Mouse (Mus musculus): ENCODE measurements around the gene Tuft1. TPM values are rescaled to one million over a fixed set of nuclear protein-coding genes. Genes with fewer than 3 reads are reported as not detected.

Gene Tuft1
- polyA plus RNA-seq, 1 experiment from 2014 or later: 8.8 TPM

DNA sequence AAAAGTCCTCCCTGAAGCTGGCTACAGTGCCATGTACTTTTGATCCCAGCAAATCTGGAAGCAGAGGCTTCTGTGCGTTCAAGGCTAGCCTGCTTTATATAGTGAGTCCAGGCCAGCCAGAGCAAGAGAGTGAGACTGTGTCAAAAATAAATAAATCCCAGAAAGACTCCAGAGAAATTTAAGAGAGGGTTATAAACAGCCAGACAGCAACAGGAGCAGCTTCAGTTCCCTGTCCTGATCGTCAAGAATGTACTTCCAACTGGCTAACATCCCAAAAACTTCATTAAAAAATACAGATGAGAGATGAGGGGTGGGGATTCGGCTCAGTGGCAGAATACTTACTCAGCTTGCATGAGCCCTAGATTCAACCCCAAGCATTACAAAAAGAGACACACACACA, 93.5 kb downstream of the Tuft1 start:
- 22% methylated on average over 3 of the region's 3 CpGs for WGBS
- Histone ChIP-seq H3K36me3 (ENCODE audit: insufficient read depth) (peaks cover 2% of the 10 kb centered on the region; the same call in 1 of the 2 replicates), H3K9ac (no peak overlapping the region), H3K9me3 (ENCODE audit: low read depth, low read length) (no peaks in the 10 kb centered on the region), H3K27ac (ENCODE audit: low read depth) (peak overlapping the region; percentile 86), H3K27me3 (ENCODE audit: insufficient read depth, low read length) (no peaks in the 10 kb centered on the region), H3K4me3 (ENCODE audit: low read depth, low read length) (no peak overlapping the region), H3K4me2 (no peak overlapping the region), H3K4me1 (ENCODE audit: insufficient read depth) (peaks cover 5% of the 10 kb centered on the region; the same call in 1 of the 2 replicates)
- DNase-seq (peak; percentile 63), ATAC-seq (ENCODE audit: insufficient read depth) (peak; percentile 72)
- no peak for TF ChIP-seq CTCF (IDR thresholded peaks at IDR 0.05; ENCODE audit: low read depth)

DNA sequence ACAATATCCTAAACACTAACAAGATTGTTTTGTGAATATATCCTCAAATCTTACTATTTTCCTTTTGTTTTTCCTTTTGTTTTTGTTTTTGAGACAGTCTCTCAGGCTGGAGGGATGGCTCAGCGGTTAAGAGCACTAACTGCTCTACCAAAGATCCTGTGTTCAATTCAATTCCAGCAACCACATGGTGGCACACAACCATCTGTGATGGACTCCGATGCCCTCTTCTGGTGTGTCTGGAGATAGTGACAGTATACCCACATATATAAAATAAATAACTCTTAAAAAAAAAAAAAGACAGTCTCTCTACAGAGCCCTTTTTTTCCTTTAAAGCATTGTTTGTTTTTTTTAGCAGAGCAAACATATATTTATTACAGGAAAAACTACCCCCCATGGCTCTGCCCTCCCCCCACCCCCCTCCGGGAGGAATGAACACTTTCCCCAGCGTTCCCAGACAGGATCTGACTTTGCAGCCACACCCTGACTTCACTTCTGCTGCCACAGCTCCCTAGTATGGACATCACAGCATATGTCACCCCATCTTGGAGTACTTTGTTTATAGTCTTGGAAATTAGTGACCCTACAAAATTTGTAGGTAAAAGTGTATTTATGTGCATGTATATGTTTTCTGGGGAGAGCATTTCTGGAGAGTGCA, 94.2 kb downstream of the Tuft1 start:
- DNase-seq (no peak), ATAC-seq (ENCODE audit: insufficient read depth) (no peak)
- 0 out of 2 replicates have a peak, but pooled peaks have one; percentile 21 for TF ChIP-seq CTCF (IDR thresholded peaks at IDR 0.05; ENCODE audit: low read depth)
- Histone ChIP-seq H3K4me3 (ENCODE audit: low read depth, low read length) (no peak overlapping the region), H3K36me3 (ENCODE audit: insufficient read depth) (peaks cover 8% of the 10 kb centered on the region), H3K9me3 (ENCODE audit: low read depth, low read length) (no peaks in the 10 kb centered on the region), H3K4me1 (ENCODE audit: insufficient read depth) (peaks cover 5% of the 10 kb centered on the region; the same call in 1 of the 2 replicates), H3K9ac (no peak overlapping the region), H3K4me2 (no peak overlapping the region), H3K27me3 (ENCODE audit: insufficient read depth, low read length) (no peaks in the 10 kb centered on the region), H3K27ac (ENCODE audit: low read depth) (peak overlapping the region; percentile 86)
- WGBS: 65% methylated on average over 4 of the region's 4 CpGs

DNA sequence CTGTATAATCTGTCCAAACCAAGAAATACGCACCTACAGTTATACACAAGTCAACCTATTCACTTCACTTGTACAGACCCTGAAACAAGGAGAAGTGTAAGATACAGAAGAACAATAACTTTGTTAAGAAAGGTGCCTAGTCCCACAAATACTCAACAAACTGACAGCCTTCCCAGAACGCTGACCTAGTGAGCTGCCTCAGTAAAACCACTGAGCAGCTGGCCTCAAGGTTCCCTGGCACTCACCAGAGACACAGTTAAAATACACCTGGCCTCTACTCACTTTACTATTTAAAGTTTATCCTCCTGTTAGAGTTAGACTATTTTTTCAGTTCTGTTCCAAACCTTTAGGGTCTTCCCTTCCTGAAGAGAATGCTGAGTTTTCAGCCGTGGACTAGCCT, 95.5 kb downstream of the Tuft1 start:
- no peak overlapping the region for H3K27ac ChIP-seq (ENCODE audit: low read depth)
- ATAC-seq (ENCODE audit: insufficient read depth) (no peak), DNase-seq (no peak)
- H3K4me3 ChIP-seq (ENCODE audit: low read depth, low read length): no peak overlapping the region
- no peak for TF ChIP-seq CTCF (IDR thresholded peaks at IDR 0.05; ENCODE audit: low read depth)
- peaks cover 18% of the 10 kb centered on the region for H3K36me3 ChIP-seq (ENCODE audit: insufficient read depth)
- H3K9ac ChIP-seq: no peak overlapping the region
- no peaks in the 10 kb centered on the region for H3K9me3 ChIP-seq (ENCODE audit: low read depth, low read length)
- peaks cover 5% of the 10 kb centered on the region; the same call in 1 of the 2 replicates for H3K4me1 ChIP-seq (ENCODE audit: insufficient read depth)
- no peak overlapping the region for H3K4me2 ChIP-seq
- no peaks in the 10 kb centered on the region for H3K27me3 ChIP-seq (ENCODE audit: insufficient read depth, low read length)
- 67% methylated on average over 3 of the region's 3 CpGs for WGBS

Other genes starting within 250 kb of the Tuft1 start
- 8.8 and 10.0 TPM in 2 replicates for gene Tdrkh, start 245.6 kb downstream of the Tuft1 start, polyA plus RNA-seq (2014; fragmentation: Nextera tagmentation; extraction: Ambion mirVana)
- gene Mrpl9, start 215.6 kb downstream of the Tuft1 start, polyA plus RNA-seq (2014; fragmentation: Nextera tagmentation; extraction: Ambion mirVana): 64.6 and 66.0 TPM in 2 replicates
- gene Oaz3, start 215.0 kb downstream of the Tuft1 start, polyA plus RNA-seq (2014; fragmentation: Nextera tagmentation; extraction: Ambion mirVana): 0.29 TPM in 1 of 2 replicates, not detected in the other
- gene Celf3, start 180.6 kb downstream of the Tuft1 start, polyA plus RNA-seq (2014; fragmentation: Nextera tagmentation; extraction: Ambion mirVana): 0.99 and 2.0 TPM in 2 replicates
- 2.0 and 2.5 TPM in 2 replicates for gene Riiad1, start 178.5 kb downstream of the Tuft1 start, polyA plus RNA-seq (2014; fragmentation: Nextera tagmentation; extraction: Ambion mirVana)
- gene Snx27, start 76.2 kb downstream of the Tuft1 start, polyA plus RNA-seq (2014; fragmentation: Nextera tagmentation; extraction: Ambion mirVana): 38.7 and 40.4 TPM in 2 replicates
- not detected in 2 replicates for gene Gm10972, start 15.8 kb downstream of the Tuft1 start, polyA plus RNA-seq (2014; fragmentation: Nextera tagmentation; extraction: Ambion mirVana)
- gene Selenbp2, start 34.7 kb upstream of the Tuft1 start, polyA plus RNA-seq (2014; fragmentation: Nextera tagmentation; extraction: Ambion mirVana): 4.2 and 4.9 TPM in 2 replicates
- 18.3 and 19.5 TPM in 2 replicates for gene Cgn, start 127.6 kb upstream of the Tuft1 start, polyA plus RNA-seq (2014; fragmentation: Nextera tagmentation; extraction: Ambion mirVana)
- gene Pogz, start 178.7 kb upstream of the Tuft1 start, polyA plus RNA-seq (2014; fragmentation: Nextera tagmentation; extraction: Ambion mirVana): 21.3 and 22.1 TPM in 2 replicates
- gene Psmb4, start 228.1 kb upstream of the Tuft1 start, polyA plus RNA-seq (2014; fragmentation: Nextera tagmentation; extraction: Ambion mirVana): 343 and 370 TPM in 2 replicates